ENCODE assay signal across 37 mouse cellular contexts in the genomic region with DNA sequence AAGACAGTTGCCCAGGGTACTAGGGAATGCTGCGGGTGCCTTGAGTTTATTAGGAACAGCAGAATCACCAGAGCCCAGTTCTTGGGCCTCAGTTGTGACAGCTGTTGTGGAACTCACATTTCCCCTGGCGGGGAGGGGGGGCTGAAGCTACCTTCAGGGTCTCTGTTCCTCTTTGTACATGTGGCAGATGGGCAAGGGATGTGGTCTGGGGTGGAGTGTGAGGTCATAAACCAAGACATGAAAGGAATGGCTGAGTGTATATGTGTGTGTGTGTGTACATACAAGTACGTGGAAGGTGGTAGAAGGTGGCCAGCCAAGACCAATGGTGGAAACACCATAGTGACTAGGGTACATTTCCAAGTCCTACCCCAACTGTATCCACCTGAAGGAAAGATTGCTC. TPM values are rescaled to one million over a fixed set of nuclear protein-coding genes. Genes with fewer than 3 reads are reported as not detected.
A peak's percentile ranks its signal among the peaks of the same experiment; 100 is the strongest.
DNase-seq lines count a peak whose midpoint lies in the region; ATAC-seq lines count a peak whose summit lies in the region.
"Had no signal": no experiment of that assay in that cellular context is flagged by ENCODE, and none has a peak within 500 bp of the region (broad histone marks: within the 10 kb centered on the region; RNA-seq: fewer than 3 reads in every experiment).

No protein-coding gene starts in this region.

- no peaks in the 10 kb centered on the region for H3K9me3 ChIP-seq in limb, embryonic 10.5 days (replicated peaks)
- no peaks in the 10 kb centered on the region; the same call in 1 of the 2 replicates for H3K9me3 ChIP-seq in hindbrain, embryonic 16.5 days (ENCODE audit: control insufficient read depth, low read length)
- H3K9me3 ChIP-seq: embryonic facial prominence, embryonic 12.5 days; hindbrain, embryonic 15.5 days; kidney, embryonic 15.5 days had no signal

- no peak overlapping the region for H3K27ac ChIP-seq in limb, embryonic 10.5 days
- H3K27ac ChIP-seq in hindbrain, embryonic 16.5 days (ENCODE audit: low read depth, low read length), result no peak overlapping the region
- H3K27ac ChIP-seq: embryonic facial prominence, embryonic 12.5 days; gastrocnemius, adult 2 months; heart, embryonic 13.5 days; hindbrain, embryonic 10.5 days; hindbrain, embryonic 15.5 days; kidney, embryonic 15.5 days; limb, embryonic 12.5 days had no signal

- H3K4me2 ChIP-seq in hindbrain, embryonic 16.5 days (ENCODE audit: low read length), result no peak overlapping the region
- H3K4me2 ChIP-seq: embryonic facial prominence, embryonic 12.5 days; heart, embryonic 13.5 days; hindbrain, embryonic 15.5 days; kidney, embryonic 15.5 days; limb, embryonic 12.5 days had no signal

- 78% methylated on average over 3 of the region's 3 CpGs for WGBS in limb, embryonic 10.5 days
- 93% methylated on average over 3 of the region's 3 CpGs for WGBS in hindbrain, embryonic 16.5 days

- no peaks in the 10 kb centered on the region for H3K36me3 ChIP-seq in limb, embryonic 10.5 days
- no peaks in the 10 kb centered on the region for H3K36me3 ChIP-seq in hindbrain, embryonic 16.5 days (ENCODE audit: control insufficient read depth, insufficient read depth, low read length)
- H3K36me3 ChIP-seq: embryonic facial prominence, embryonic 12.5 days; heart, embryonic 13.5 days; hindbrain, embryonic 10.5 days; hindbrain, embryonic 15.5 days; kidney, embryonic 15.5 days; limb, embryonic 12.5 days had no signal

- no peak overlapping the region for H3K4me3 ChIP-seq in limb, embryonic 10.5 days
- H3K4me3 ChIP-seq in hindbrain, embryonic 16.5 days (ENCODE audit: low read length), result no peak overlapping the region
- H3K4me3 ChIP-seq: embryonic facial prominence, embryonic 12.5 days; gastrocnemius, adult 2 months; heart, embryonic 13.5 days; hindbrain, embryonic 10.5 days; hindbrain, embryonic 15.5 days; kidney, embryonic 15.5 days; limb, embryonic 12.5 days had no signal

- ATAC-seq in common myeloid progenitor, adult 5-6 weeks (replicated peaks; ENCODE audit: low read depth, poor library complexity, severe bottlenecking), result peak; percentile 63
- ATAC-seq in frontal cortex, adult (ENCODE audit: low TSS enrichment), result no peak
- ATAC-seq in hindbrain, embryonic 16.5 days, result no peak
- ATAC-seq: forebrain, embryonic 14.5 days; Patski had no signal

- H3K4me1 ChIP-seq in limb, embryonic 10.5 days, result peaks cover 10% of the 10 kb centered on the region
- no peaks in the 10 kb centered on the region; the same call in 1 of the 2 replicates for H3K4me1 ChIP-seq in hindbrain, embryonic 16.5 days (ENCODE audit: control insufficient read depth, insufficient read depth, low read depth, low read length)
- H3K4me1 ChIP-seq: embryonic facial prominence, embryonic 12.5 days had no signal

- no peak overlapping the region for H3K9ac ChIP-seq in hindbrain, embryonic 16.5 days (ENCODE audit: low read depth, low read length)
- H3K9ac ChIP-seq: embryonic facial prominence, embryonic 12.5 days; heart, embryonic 13.5 days; hindbrain, embryonic 15.5 days; kidney, embryonic 15.5 days; limb, embryonic 12.5 days had no signal

- DNase-seq in spleen, postnatal 36 days (ENCODE audit: low spot score in 2 of 2), result peak; percentile 47 to 49
- DNase-seq in spleen, postnatal 4 days (ENCODE audit: low spot score in 2 of 2), result no peak
- DNase-seq in naive thymus-derived CD4-positive, alpha-beta T cell, adult 2 months (ENCODE audit: low read depth), result peak; percentile 50
- no peak for DNase-seq in thymus, adult 18-20 months
- DNase-seq in limb, embryonic 10.5 days (ENCODE audit: low spot score), result no peak
- DNase-seq: adrenal gland, postnatal 14 days; cerebellum, adult 11 months; cerebellum, adult 9-10 months; cerebellum, postnatal 36 days; embryo, embryonic 11 days; gastrocnemius, adult 2 months; gastrocnemius, postnatal 36 days; heart, postnatal 10 days; kidney, adult 18-20 months; kidney, postnatal 4 days; midbrain, embryonic 14.5 days had no signal

- H3K27me3 ChIP-seq in limb, embryonic 10.5 days (ENCODE audit: low read depth, poor library complexity, severe bottlenecking), result no peaks in the 10 kb centered on the region
- H3K27me3 ChIP-seq in hindbrain, embryonic 16.5 days (replicated peaks; ENCODE audit: control insufficient read depth, insufficient read depth, low read length), result no peaks in the 10 kb centered on the region
- H3K27me3 ChIP-seq: embryonic facial prominence, embryonic 12.5 days; heart, embryonic 13.5 days; hindbrain, embryonic 15.5 days; kidney, embryonic 15.5 days; limb, embryonic 12.5 days; Patski had no signal

RNA-seq across cellular contexts. Expression of a gene that starts 20.6 kb away (rescaled TPM):
- total RNA-seq in common myeloid progenitor, adult 5-6 weeks (2017), result not detected in 2 replicates
- not detected in 2 replicates for polyA plus RNA-seq in limb, embryonic 10.5 days (2016; fragmentation: Nextera tagmentation; extraction: Ambion mirVana)
- polyA plus RNA-seq in hindbrain, embryonic 16.5 days (2015; fragmentation: Nextera tagmentation; extraction: Ambion mirVana), result not detected in 2 replicates
- total RNA-seq: adrenal gland, postnatal 14 days; CH12.LX; gastrocnemius, adult 2 months; gastrocnemius, postnatal 36 days; heart, adult 8-10 months; heart, postnatal 10 days; left cerebral cortex, postnatal 14 days; liver, adult 2 months; monocyte, adult 5-6 weeks had no signal
- polyA plus RNA-seq: embryonic facial prominence, embryonic 12.5 days; forebrain, embryonic 14.5 days; heart, embryonic 13.5 days; hindbrain, embryonic 10.5 days; hindbrain, embryonic 15.5 days; intestine, embryonic 14.5 days; kidney, embryonic 15.5 days; limb, embryonic 12.5 days; liver, adult 2 months; liver, embryonic 16.5 days; lung, embryonic 16.5 days; midbrain, embryonic 14.5 days; neural tube, embryonic 11.5 days; Patski; thymus, postnatal 0 days had no signal

Comparison
In these comparisons a context has a peak if more than half of its experiments do, and no peak if none do; other contexts are left out.
1. DNase-seq: peak in spleen, postnatal 36 days (2 of 2) and naive thymus-derived CD4-positive, alpha-beta T cell, adult 2 months (single experiment); none in spleen, postnatal 4 days (0 of 2), thymus, adult 18-20 months (0 of 2) and limb, embryonic 10.5 days (single experiment).